Mouse (Mus musculus) layer of hippocampus, adult 18-20 months (tissue): ENCODE results near the gene Vps11. TPM values are rescaled to one million over a fixed set of nuclear protein-coding genes. Genes with fewer than 3 reads are reported as not detected.
"Not testable (repeated sequence)": the region's sequence is repeated elsewhere in the genome, so short reads cannot be mapped to it uniquely, and the experiment has no call there.

Source experiments
- DNase-seq, 2 experiments: peaks; one replicate each; pipeline ENCODE4 v3.0.0; 2022; ENCODE audit warnings: low spot score in 2 of 2
- total RNA-seq, 2 experiments: library from RNA; stranded (reverse); gene quantifications; 2 replicates each; pipeline ENCODE4 v1.2.3; 2021

Vps11 gene
- total RNA-seq, 2 experiments from 2014 or later: 54.9 to 56.6 TPM

GRCm38 (mm10) chr9:44377335-44377734, 15.9 kb upstream of the Vps11 start:
- DNase-seq: not testable (repeated sequence)

GRCm38 (mm10) chr9:44376141-44376540, 14.7 kb upstream of the Vps11 start:
- no peak for DNase-seq

GRCm38 (mm10) chr9:44373386-44373785, 11.9 kb upstream of the Vps11 start:
- no peak for DNase-seq

- DNase-seq: no peak
These were observed 3.0 kb upstream of the Vps11 start for GRCm38 (mm10) chr9:44364480-44364879.

GRCm38 (mm10) chr9:44361931-44362330, 461 bp upstream of the Vps11 start:
- DNase-seq: not testable (repeated sequence)

- no peak for DNase-seq
These were observed 4.3 kb downstream of the Vps11 start for GRCm38 (mm10) chr9:44357207-44357606.

GRCm38 (mm10) chr9:44353142-44353541, 8.3 kb downstream of the Vps11 start:
- DNase-seq: no peak

- DNase-seq: no peak
These were observed 9.1 kb downstream of the Vps11 start for GRCm38 (mm10) chr9:44352337-44352736.

GRCm38 (mm10) chr9:44351396-44351795, 10.1 kb downstream of the Vps11 start:
- peak in 1 of 2 experiments; percentile 38 for DNase-seq

- no peak for DNase-seq
These were observed 12.9 kb downstream of the Vps11 start for GRCm38 (mm10) chr9:44348546-44348945.

GRCm38 (mm10) chr9:44347621-44348020, 13.8 kb downstream of the Vps11 start:
- DNase-seq: no peak

- no peak for DNase-seq
These were observed 14.3 kb downstream of the Vps11 start for GRCm38 (mm10) chr9:44347166-44347565.

- DNase-seq: peak; percentile 37 to 53
These were observed 15.7 kb downstream of the Vps11 start for GRCm38 (mm10) chr9:44345570-44346433.

- DNase-seq: peak; percentile 86 to 95
These were observed 17.6 kb downstream of the Vps11 start, which contains the start of gene Hmbs for GRCm38 (mm10) chr9:44343781-44344421. Gene Hmbs, minus strand, starts transcription at chr9:44344228.

GRCm38 (mm10) chr9:44343290-44343689, 18.2 kb downstream of the Vps11 start:
- DNase-seq: no peak

GRCm38 (mm10) chr9:44342605-44343004, 18.9 kb downstream of the Vps11 start:
- DNase-seq: no peak

GRCm38 (mm10) chr9:44342173-44342572, 19.3 kb downstream of the Vps11 start:
- DNase-seq: no peak

- DNase-seq: no peak
These were observed 20.0 kb downstream of the Vps11 start for GRCm38 (mm10) chr9:44341487-44341886.

- no peak for DNase-seq
These were observed 22.9 kb downstream of the Vps11 start for GRCm38 (mm10) chr9:44338574-44338973.

- no peak for DNase-seq
These were observed 23.9 kb downstream of the Vps11 start for GRCm38 (mm10) chr9:44337436-44338169.

- DNase-seq: no peak
These were observed 24.5 kb downstream of the Vps11 start for GRCm38 (mm10) chr9:44336964-44337363.

- DNase-seq: not testable (repeated sequence)
These were observed 25.0 kb downstream of the Vps11 start for GRCm38 (mm10) chr9:44336513-44336912.
